Mouse (Mus musculus): Measurements from ENCODE around the gene Taar9. TPM values are rescaled to one million over a fixed set of nuclear protein-coding genes. Genes with fewer than 3 reads are reported as not detected.
"Not testable (repeated sequence)": the region's sequence is repeated elsewhere in the genome, so short reads cannot be mapped to it uniquely, and the experiment has no call there.

The Taar9 gene
- total RNA-seq (2014; rRNA removed) (not detected in 2 replicates), polyA plus RNA-seq (2015; fragmentation: Nextera tagmentation; extraction: Ambion mirVana) (not detected in 2 replicates)

DNA sequence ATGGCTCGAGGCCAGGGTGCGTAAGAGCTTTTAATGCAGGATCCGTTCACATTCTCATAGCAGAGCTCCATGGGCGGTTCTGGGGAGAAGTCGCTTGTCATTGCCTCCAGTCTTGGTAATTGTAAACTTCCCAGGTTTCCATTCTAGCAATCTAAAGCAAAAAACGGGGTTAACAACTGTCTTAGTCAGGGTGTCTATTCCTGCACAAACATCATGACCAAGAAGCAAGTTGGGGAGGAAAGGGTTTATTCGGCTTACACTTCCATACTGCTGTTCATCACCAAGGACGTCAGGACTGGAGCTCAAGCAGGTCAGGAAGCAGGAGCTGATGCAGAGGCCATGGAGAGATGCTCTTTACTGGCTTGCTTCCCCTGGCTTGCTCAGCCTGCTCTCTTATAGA, at the start of gene Taar9:
Taar9 (minus strand) TSS at position 101 of the 400 bp plus-strand sequence.
- H3K9ac ChIP-seq (replicated peaks; ENCODE audit: low read length); H3K4me2 ChIP-seq (ENCODE audit: low read depth, low read length); ATAC-seq; H3K27me3 ChIP-seq (ENCODE audit: insufficient read depth, low read length); DNase-seq (ENCODE audit: low spot score); H3K4me1 ChIP-seq (ENCODE audit: insufficient read depth, low read length); H3K36me3 ChIP-seq (ENCODE audit: insufficient read depth, low read length); H3K4me3 ChIP-seq (ENCODE audit: low read length); H3K27ac ChIP-seq; H3K9me3 ChIP-seq (ENCODE audit: low read length): not testable (repeated sequence)
- 85% methylated on average over 8 of the region's 8 CpGs for WGBS

DNA sequence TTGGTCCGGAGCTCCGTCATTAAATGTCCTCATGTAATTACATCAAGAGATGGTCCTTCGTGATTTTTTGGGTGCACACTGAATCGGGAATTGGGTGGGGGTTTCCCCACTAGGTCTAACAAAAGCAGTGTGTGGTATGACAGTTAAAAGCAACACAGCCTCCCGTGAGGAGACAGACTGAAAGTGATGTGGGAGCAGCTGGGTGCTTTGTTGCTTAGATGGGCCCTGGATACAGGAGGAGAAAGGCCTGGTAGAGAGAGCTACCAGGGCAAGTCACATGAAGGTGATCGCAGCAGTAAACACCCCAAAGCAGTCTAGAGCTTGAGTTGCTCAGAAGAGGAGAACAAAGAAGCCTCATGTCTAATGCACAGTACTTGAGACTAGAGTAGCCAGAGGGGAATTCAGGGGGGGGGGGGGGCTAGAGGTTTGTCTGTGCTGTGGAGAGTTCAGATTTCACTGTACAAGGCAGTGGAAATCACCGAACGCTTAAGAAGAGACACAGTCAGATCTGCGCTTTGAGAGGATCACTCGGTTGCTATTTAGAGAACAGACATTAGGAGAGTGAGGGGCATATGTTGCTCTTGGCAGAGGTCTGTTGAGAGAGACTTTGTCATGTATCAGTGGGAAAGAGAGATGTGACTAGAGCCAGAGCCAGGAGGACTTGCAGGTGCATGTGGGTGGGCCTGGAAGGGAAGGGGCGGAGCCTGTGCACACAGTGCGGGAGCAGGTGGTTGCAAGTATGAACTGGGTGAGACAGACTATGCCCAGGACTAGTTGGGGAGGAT, 49.3 kb upstream of the Taar9 start:
- H3K27ac ChIP-seq = no peak overlapping the region
- H3K4me1 ChIP-seq (ENCODE audit: insufficient read depth, low read length) = no peaks in the 10 kb centered on the region
- peaks cover 11% of the 10 kb centered on the region; the same call in 1 of the 2 replicates for H3K36me3 ChIP-seq (ENCODE audit: insufficient read depth, low read length)
- no peak overlapping the region for H3K4me3 ChIP-seq (ENCODE audit: low read length)
- H3K27me3 ChIP-seq (ENCODE audit: insufficient read depth, low read length) = no peaks in the 10 kb centered on the region
- peak; percentile 43; the same call in 1 of the 2 replicates for ATAC-seq
- no peak overlapping the region for H3K9ac ChIP-seq (replicated peaks; ENCODE audit: low read length)
- no peak overlapping the region for H3K4me2 ChIP-seq (ENCODE audit: low read depth, low read length)
- 97% methylated on average over 12 of the region's 12 CpGs for WGBS
- no peaks in the 10 kb centered on the region for H3K9me3 ChIP-seq (ENCODE audit: low read length)
- no peak for DNase-seq (ENCODE audit: low spot score)
- TF ChIP-seq CTCF (IDR thresholded peaks at IDR 0.05; ENCODE audit: low read depth) = no peak

DNA sequence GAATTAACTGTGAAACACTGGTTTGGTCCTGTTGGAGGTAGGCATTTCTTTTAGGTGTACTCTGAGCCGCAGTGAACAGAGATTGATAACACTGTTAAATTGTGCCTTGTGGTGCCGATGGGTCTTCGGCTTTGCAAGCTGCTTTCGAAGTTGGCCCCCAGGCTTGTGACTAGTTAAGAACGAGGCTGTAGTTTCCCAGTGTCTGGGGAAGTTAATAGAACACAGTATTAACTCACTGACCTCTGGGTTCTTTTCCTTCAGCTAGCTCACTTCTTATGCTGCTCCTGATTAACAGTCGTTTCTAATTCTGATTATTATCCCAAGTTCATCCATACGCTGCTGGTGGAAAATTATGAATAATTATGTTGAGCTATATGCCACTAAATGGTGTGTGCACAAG, 40.8 kb upstream of the Taar9 start:
- Histone ChIP-seq H3K27me3 (ENCODE audit: insufficient read depth, low read length) (no peaks in the 10 kb centered on the region), H3K27ac (no peak overlapping the region), H3K4me3 (ENCODE audit: low read length) (peak overlapping the region; percentile 93), H3K9me3 (ENCODE audit: low read length) (no peaks in the 10 kb centered on the region), H3K36me3 (ENCODE audit: insufficient read depth, low read length) (no peaks in the 10 kb centered on the region), H3K9ac (replicated peaks; ENCODE audit: low read length) (peak overlapping the region; percentile 83), H3K4me1 (ENCODE audit: insufficient read depth, low read length) (no peaks in the 10 kb centered on the region), H3K4me2 (ENCODE audit: low read depth, low read length) (peak overlapping the region; percentile 67)
- DNase-seq (ENCODE audit: low spot score) (peak; percentile 17), ATAC-seq (no peak; the same call in 1 of the 2 replicates)
- 32% methylated on average over 7 of the region's 7 CpGs for WGBS
- TF ChIP-seq CTCF (IDR thresholded peaks at IDR 0.05; ENCODE audit: low read depth) = no peak

DNA sequence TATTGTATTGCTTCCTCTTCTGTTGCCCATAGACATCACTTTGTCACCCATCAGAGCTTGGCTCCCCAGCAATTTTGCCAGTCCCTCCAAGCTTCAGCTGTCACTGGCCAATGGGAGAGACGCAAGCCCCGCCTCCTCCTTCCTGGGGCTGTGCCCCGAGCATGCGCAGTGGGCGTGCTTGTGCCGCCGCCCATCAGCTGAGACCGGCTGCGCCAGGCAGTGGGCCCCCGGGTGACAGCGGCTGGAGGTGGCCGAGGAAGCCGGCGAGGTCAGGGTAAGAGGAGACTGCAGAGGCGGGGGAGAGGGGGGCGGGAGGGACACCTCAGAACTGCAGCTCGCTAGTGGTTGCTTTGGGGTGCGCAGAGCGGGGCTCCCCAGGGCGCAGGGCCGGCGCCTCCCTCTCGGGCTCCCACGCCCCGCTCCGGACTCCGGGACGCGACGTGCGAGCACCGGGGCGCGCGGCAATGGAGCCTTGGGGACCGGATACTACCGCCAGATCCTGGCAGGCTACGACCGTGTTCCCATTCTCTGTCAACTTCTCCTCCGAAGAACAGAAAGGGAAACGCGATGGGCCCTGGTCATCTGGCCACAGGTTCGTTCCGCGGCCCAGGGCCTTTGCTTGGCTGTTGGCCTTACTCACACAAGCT, 39.9 kb upstream of the Taar9 start, which contains the start of gene Stx7:
Stx7 (plus strand) TSS at position 168 of the 647 bp plus-strand sequence.
- Histone ChIP-seq H3K9me3 (ENCODE audit: low read length) (no peaks in the 10 kb centered on the region), H3K9ac (replicated peaks; ENCODE audit: low read length) (peak within 1 kb of the TSS; percentile 83), H3K4me1 (ENCODE audit: insufficient read depth, low read length) (no peaks in the 10 kb centered on the region), H3K4me3 (ENCODE audit: low read length) (peak within 1 kb of the TSS; percentile 93), H3K36me3 (ENCODE audit: insufficient read depth, low read length) (no peaks in the 10 kb centered on the region), H3K27me3 (ENCODE audit: insufficient read depth, low read length) (no peaks in the 10 kb centered on the region), H3K27ac (peak within 1 kb of the TSS; percentile 87), H3K4me2 (ENCODE audit: low read depth, low read length) (peak within 1 kb of the TSS; percentile 67)
- WGBS = under 1% methylated on average over 39 of the region's 45 CpGs
- no peak for TF ChIP-seq CTCF (IDR thresholded peaks at IDR 0.05; ENCODE audit: low read depth)
- ATAC-seq (peak; percentile 99), DNase-seq (ENCODE audit: low spot score) (peak; percentile 97)

DNA sequence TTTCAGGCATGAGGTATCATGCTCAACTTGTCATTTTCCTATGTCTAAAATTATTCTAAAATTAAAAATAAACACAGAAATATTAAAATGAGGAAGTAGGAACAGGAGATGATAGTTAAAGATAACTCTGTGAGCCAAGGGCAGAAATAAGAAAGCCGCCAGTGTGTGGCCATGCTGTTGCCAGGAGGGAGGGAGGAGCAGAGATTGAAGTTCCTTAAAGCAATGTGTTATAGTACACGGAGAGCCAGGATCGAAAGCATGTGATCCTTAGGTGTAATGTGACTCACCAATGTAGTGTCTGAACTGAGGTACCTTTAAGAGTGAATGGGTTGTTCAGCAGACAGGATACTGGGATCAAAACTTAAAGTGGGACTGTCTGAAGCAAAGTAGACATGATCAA, 33.4 kb upstream of the Taar9 start:
- Histone ChIP-seq H3K4me2 (ENCODE audit: low read depth, low read length) (no peak overlapping the region), H3K27ac (no peak overlapping the region), H3K9me3 (ENCODE audit: low read length) (no peaks in the 10 kb centered on the region), H3K27me3 (ENCODE audit: insufficient read depth, low read length) (no peaks in the 10 kb centered on the region), H3K9ac (replicated peaks; ENCODE audit: low read length) (no peak overlapping the region), H3K36me3 (ENCODE audit: insufficient read depth, low read length) (no peaks in the 10 kb centered on the region), H3K4me1 (ENCODE audit: insufficient read depth, low read length) (no peaks in the 10 kb centered on the region), H3K4me3 (ENCODE audit: low read length) (no peak overlapping the region)
- WGBS = 78% methylated on average over 3 of the region's 3 CpGs
- TF ChIP-seq CTCF (IDR thresholded peaks at IDR 0.05; ENCODE audit: low read depth) = no peak
- DNase-seq (ENCODE audit: low spot score) (no peak), ATAC-seq (no peak)

DNA sequence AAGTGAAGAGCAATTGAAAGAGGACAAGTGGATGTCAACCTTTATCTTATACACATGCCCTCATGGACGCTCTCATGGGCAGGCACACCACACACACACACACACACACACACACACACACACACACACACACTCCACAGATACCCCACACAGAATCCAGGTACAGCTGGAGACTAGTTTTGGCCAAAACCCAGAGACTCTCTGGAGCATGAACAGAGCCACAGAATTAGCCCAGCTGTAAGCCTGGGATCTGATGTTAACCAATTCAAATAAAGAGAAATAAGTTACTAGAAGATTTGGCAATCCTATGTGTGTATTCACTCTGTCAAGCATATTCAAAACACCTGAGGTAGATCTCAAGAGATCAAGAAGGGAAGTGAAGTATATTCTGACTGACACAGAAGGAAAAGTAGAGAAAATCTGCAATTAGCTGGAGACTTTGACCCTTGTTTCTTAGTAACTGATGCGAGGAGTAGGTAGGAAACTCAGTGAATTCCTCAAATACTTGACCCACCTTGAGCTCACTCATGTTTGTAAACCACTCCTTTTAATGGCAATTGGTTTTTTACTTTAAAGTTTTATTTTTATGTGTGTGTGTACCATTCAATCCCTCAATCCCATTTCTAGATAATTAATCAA, 29.4 kb upstream of the Taar9 start:
- no peak for DNase-seq (ENCODE audit: low spot score)
- WGBS = 92% methylated on average over 2 of the region's 2 CpGs
- Histone ChIP-seq H3K27me3 (ENCODE audit: insufficient read depth, low read length) (no peaks in the 10 kb centered on the region), H3K4me1 (ENCODE audit: insufficient read depth, low read length) (no peaks in the 10 kb centered on the region), H3K27ac (no peak overlapping the region), H3K4me3 (ENCODE audit: low read length) (no peak overlapping the region), H3K9ac (replicated peaks; ENCODE audit: low read length) (no peak overlapping the region), H3K4me2 (ENCODE audit: low read depth, low read length) (no peak overlapping the region), H3K36me3 (ENCODE audit: insufficient read depth, low read length) (no peaks in the 10 kb centered on the region), H3K9me3 (ENCODE audit: low read length) (no peaks in the 10 kb centered on the region)
- no peak for ATAC-seq
- no peak for TF ChIP-seq CTCF (IDR thresholded peaks at IDR 0.05; ENCODE audit: low read depth)

Measured in hindbrain, postnatal 0 days (tissue).